Mouse (Mus musculus) hindlimb bud, embryonic 11.5 days (tissue): ENCODE measurements around the gene Tmem169.

Experiments used
- DNase-seq: peaks from one replicate; pipeline ENCODE4 v3.0.0-alpha.2; 2012; ENCODE audit warnings: low read depth, low spot score; ENCODE audit errors: extremely low spot score

Tmem169 gene

DNA sequence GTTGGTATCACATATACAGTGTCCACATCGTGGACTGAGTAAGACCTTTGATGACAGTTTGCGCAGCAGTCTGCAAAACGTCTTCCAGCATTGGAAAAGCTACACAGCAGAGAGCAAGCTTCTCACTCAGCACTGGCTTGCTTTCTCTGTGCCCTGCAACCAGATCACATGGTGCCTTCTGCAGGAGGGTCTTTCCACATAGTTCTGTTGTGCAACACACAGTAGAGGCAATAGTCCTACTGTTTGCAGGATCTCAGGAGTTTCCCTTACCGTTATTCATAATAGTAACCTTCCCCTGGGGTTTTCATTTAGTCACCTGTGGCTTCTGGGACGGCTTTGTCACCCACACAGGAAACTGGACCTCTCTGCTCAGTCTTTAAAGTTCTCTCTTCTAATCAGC, 36.6 kb downstream of the Tmem169 start:
- DNase-seq, result no peak

DNA sequence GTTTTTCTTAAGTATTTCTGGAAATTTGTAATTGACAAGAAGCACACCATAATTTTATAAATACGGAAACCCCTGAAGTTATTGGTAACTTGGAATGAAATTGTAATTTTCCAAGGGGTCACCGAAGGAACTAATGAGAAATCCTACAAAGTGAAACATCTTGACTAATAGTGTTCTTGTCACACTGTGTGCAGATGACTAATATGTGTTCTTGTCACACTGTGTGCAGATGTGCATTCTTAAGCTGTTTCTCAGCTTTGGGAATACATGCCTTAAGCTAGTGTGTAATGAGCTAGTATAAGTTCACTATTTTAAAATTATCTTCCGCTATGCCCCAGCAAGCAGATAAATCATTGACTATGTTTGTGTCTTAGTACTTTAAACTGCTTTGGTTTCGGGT, 39.1 kb downstream of the Tmem169 start:
- DNase-seq, result no peak

DNA sequence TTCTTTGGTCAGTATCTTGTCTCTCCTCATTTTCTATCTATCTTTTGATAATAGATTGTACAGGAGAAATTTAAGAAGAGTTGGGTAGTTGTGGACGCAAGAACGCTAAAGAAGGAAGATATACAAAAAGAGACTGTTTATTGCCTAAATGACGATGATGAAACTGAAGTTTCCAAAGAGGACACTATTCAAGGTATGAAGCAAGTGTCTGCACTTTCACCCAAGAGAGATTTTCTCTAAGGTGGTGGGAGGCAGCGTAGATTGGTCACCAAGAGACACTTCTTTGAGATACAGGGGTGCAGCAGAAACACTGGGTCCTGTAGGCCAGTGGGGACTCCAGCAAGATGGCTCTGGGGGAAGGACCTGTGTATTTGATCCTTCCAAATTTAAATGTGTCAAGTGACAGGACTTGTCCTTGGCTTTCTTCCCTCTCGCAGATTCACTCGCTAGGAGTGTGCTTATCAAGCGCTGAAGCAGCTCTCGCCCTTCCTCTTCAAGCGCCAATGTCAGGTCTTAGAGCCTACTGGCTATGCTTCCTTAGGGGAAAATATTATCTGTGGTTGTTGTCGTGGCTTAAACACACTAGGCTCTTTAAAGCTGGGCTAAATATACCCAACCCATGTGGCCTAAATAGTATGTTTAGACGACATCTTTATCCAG, 42.1 kb downstream of the Tmem169 start:
- DNase-seq, result no peak

DNA sequence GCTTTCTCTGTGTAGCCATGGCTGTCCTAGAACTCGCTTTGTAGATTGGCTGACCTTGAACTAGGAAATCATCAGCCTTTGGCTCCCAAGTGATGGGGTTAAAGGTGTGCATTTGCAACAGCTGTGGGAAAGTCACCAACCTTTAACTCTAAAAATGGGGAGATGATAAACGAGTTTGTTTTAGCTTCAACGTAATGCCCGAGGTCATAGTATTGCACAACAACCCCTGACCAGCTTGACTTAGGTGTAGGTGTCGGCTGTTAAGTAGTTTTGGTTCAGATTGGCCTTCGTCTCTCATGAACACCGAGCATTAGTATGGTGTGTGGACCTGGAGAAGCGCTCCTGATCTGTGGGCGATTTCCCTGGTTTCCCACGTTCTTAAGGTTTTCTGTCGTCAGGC, 50.6 kb downstream of the Tmem169 start:
- no peak for DNase-seq

DNA sequence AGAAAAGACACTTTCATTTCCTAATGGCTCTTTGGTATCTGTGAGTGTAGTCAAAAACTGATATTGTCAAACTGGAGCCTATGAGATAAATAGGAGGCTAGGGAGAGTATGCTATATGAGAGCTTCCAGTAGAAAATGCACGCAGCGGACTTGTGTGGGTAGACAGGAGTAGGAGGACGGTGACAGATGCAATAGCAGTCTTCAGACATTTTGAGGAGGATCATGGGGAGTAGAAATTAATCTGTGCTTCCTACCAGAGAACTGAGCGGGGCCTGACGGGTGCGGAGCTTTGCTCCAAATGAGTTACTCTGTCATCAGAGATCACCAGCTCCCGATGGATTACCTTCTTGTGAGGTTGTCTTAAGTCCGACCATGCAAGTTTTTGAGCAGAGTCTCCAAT, 52.6 kb downstream of the Tmem169 start:
- DNase-seq, result no peak

DNA sequence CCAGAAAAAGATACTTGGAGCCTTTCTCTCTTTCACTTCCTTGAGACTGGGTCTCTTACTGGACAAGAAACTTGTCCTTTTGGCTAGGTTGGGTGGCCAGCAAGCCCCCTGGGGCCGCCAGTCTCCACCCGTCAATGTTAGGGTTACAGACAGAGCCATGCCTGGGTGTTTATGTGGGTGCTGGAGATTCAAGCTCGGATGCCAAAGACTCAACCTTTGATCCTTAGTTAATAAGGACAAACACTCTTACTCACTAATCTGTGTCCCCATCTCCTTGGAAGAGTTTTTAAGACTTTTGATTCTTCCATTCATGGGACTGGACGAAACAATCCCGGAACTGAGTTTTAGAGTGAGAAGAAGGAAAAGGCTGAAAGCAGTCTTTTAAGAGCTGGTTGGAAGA, 54.2 kb downstream of the Tmem169 start:
- DNase-seq, result no peak

DNA sequence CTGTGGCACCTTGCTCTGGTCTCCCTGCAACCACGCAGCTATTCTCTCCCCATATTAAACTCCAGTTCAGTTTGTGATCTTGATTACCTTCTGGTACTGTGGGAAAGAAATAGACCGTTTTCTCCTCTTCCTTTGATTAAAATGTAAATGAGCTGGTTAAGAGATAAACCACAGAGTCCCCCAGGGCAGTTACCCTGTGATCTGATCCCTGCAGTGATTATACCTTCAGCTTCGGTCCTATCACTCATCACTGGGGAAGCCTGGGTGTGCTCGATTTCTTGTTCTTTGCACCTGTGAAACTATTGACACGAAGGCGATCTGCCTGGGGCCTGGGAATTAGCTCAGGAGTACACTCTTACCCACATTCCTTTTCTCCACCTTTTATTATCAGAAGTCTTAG, 63.7 kb downstream of the Tmem169 start:
- DNase-seq, result no peak
